Mouse (Mus musculus): Measurements from ENCODE around the gene Myef2.

- no peak for TF ChIP-seq POLR2A (IDR thresholded peaks at IDR 0.05; ENCODE audit: low read depth, low read length)
- no peak for TF ChIP-seq CTCF (IDR thresholded peaks at IDR 0.05; ENCODE audit: extremely low read depth, insufficient read depth, insufficient read length, insufficient replicate concordance)
Observed at GRCm38 (mm10) chr2:125073056-125073780, 50.2 kb downstream of the Myef2 start.
